Mouse (Mus musculus) neural tube, embryonic 14.5 days (tissue): ENCODE measurements at regions not wholly inside any gene's neighbourhood (a gene's known extent, or its start where the extent isn't known, plus 50 kb on each side); places are given as distances from the start of the nearest gene placed in this dataset.

Source experiments
- ATAC-seq: fragments of 200-750 bp; cut with Nextera tagmentation; 2 replicates; pipeline ENCODE4 v1.8.0; 2017; ENCODE audit warnings: low read depth, mild to moderate bottlenecking, moderate TSS enrichment, moderate library complexity
- H3K27ac ChIP-seq: fragments of 300-500 bp; sonication (generic); 2 replicates; pipeline ENCODE4 v1.5.1; 2014; ENCODE audit warnings: low read depth, mild to moderate bottlenecking, control low read depth, low read length, moderate library complexity, mixed read lengths
- H3K27me3 ChIP-seq: fragments of 300-500 bp; sonication (generic); 2 replicates; pipeline ENCODE4 v1.6.1; 2014; ENCODE audit warnings: low read length; ENCODE audit not compliant: control insufficient read depth, insufficient read depth
- H3K36me3 ChIP-seq: fragments of 300-500 bp; sonication (generic); 2 replicates; pipeline ENCODE4 v1.6.1; 2014; ENCODE audit warnings: low read length, mixed read lengths; ENCODE audit not compliant: control insufficient read depth, insufficient read depth
- H3K4me1 ChIP-seq: fragments of 300-500 bp; sonication (generic); 2 replicates; pipeline ENCODE4 v1.6.1; 2014; ENCODE audit warnings: low read length; ENCODE audit not compliant: control insufficient read depth, insufficient read depth
- H3K4me2 ChIP-seq: fragments of 300-500 bp; sonication (generic); 2 replicates; pipeline ENCODE4 v1.6.1; 2014; ENCODE audit warnings: mild to moderate bottlenecking, low read depth, low read length, control low read depth
- H3K4me3 ChIP-seq: fragments of 300-500 bp; sonication (generic); 2 replicates; pipeline ENCODE4 v1.5.1; 2014; ENCODE audit warnings: low read depth, low read length, control low read depth, mixed read lengths
- H3K9ac ChIP-seq: fragments of 300-500 bp; sonication (generic); replicated peaks from 2 replicates; pipeline ENCODE4 v1.6.1; 2014; ENCODE audit warnings: low read depth, mild to moderate bottlenecking, control low read depth, low read length, mixed read lengths
- H3K9me3 ChIP-seq: fragments of 300-500 bp; sonication (generic); 2 replicates; pipeline ENCODE4 v1.6.1; 2016; ENCODE audit warnings: low read length; ENCODE audit not compliant: control insufficient read depth
- WGBS: fragments of 180-500 bp; shearing (Covaris S2); extraction: QIAGEN DNeasy Blood & Tissue Kit; methylation state at CpG from one replicate; pipeline ENCODE4 v1.1.7; 2014; 5-methylcytosine and 5-hydroxymethylcytosine counted together

- Histone ChIP-seq H3K27ac (no peak overlapping the region), H3K4me1 (no peaks in the 10 kb centered on the region), H3K27me3 (no peaks in the 10 kb centered on the region), H3K36me3 (no peaks in the 10 kb centered on the region), H3K9me3 (no peaks in the 10 kb centered on the region; the same call in 1 of the 2 replicates), H3K4me3 (no peak overlapping the region), H3K9ac (no peak overlapping the region), H3K4me2 (no peak overlapping the region)
- WGBS: 77% methylated on average over 3 of the region's 3 CpGs
- ATAC-seq: no peak
Measured at GRCm38 (mm10) chr12:93207596-93207995, 1358.6 kb upstream of the Sel1l start.

DNA sequence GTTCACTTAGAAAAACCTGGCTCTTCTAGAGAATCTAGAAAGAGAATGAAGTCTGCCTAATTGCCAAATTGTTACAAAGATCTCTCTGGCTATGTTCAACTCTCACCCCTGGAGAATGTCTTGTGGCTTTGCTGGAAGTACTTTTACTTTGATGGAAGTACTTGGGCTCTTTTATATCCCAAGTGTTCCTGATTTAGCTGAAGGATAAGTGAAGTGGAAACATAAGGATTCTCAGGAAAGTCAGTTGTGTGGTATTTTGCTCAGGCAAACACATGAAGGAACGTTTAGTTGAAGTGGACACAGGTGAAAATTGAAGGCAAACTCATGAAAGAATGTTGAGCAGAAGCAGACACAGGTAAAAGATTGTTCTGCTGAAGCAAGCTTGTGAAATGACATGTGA is 1340.0 kb upstream of the Sel1l start:
- no peak for ATAC-seq
- WGBS: 79% methylated on average over 1 of the region's 1 CpGs
- Histone ChIP-seq H3K4me1 (no peaks in the 10 kb centered on the region), H3K27me3 (no peaks in the 10 kb centered on the region), H3K4me2 (no peak overlapping the region), H3K9ac (no peak overlapping the region), H3K36me3 (no peaks in the 10 kb centered on the region), H3K4me3 (no peak overlapping the region), H3K27ac (no peak overlapping the region), H3K9me3 (no peaks in the 10 kb centered on the region)

- no peak for ATAC-seq
Measured at GRCm38 (mm10) chr12:93173744-93174143, 1324.8 kb upstream of the Sel1l start.

DNA sequence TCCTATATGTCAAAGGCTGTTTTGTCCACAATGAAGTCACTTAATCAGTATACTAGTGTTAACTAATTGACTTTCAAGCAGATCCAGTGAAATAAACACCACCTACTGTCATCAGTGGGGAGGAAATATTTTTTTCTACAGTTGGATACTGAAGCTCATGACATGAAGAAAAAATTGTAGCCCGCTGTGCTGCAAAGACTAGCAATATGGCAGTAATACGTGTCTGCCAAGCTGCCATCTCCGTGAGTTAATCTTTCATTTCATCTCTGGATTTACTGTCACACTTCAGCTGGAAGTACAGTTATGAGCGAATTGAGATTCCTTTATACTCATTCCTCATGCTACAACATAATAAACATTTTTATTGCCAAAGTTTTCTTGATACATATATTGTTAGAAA is 1311.3 kb upstream of the Sel1l start:
- ATAC-seq: no peak
- 84% methylated on average over 4 of the region's 4 CpGs for WGBS
- H3K27me3 ChIP-seq: no peaks in the 10 kb centered on the region

More at GRCm38 (mm10) chr12:93173744-93174143, 1324.8 kb upstream of the Sel1l start:
- Histone ChIP-seq H3K4me3 (no peak overlapping the region), H3K36me3 (no peaks in the 10 kb centered on the region), H3K4me2 (no peak overlapping the region), H3K9me3 (no peaks in the 10 kb centered on the region), H3K27me3 (no peaks in the 10 kb centered on the region), H3K4me1 (no peaks in the 10 kb centered on the region), H3K27ac (no peak overlapping the region), H3K9ac (no peak overlapping the region)
- whole genome bisulfite sequencing: 92% methylated on average over 5 of the region's 5 CpGs

DNA sequence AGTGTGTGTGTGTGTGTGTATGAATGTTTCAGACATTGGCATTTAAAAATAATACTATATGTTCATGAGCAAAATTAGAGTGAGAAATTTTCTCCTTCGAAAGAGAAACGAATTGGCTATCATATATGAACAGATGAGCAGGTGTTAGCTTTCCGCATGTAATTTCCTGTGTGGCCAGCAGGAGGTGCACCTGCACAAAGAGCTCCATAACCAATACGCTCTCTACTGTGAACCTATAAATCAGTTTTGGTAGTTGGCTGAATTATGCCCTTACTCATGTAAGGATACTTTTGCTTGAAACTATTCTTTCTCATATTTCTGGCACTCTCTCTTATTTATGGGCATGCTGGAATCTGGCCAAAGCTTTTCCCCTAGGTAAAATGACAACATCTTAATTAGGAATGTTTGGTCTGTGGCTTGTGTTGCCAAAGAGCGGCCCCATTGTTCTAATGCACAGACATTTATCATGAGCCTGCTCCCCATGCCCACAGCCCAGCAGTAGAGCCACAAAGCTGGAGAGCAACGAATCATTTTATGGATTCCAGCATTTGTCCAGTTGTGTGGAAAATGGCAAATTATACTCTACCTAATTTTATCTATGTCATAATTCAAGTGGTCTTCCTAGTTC is 1303.8 kb upstream of the Sel1l start:
- Histone ChIP-seq H3K27ac (no peak overlapping the region), H3K27me3 (no peaks in the 10 kb centered on the region), H3K4me2 (no peak overlapping the region), H3K4me3 (no peak overlapping the region), H3K9ac (no peak overlapping the region), H3K9me3 (no peaks in the 10 kb centered on the region), H3K4me1 (no peaks in the 10 kb centered on the region; the same call in 1 of the 2 replicates), H3K36me3 (no peaks in the 10 kb centered on the region)
- peak; percentile 71; the same call in 1 of the 2 replicates for ATAC-seq
- 39% methylated on average over 6 of the region's 6 CpGs for WGBS

More for the DNA sequence above, 1311.3 kb upstream of the Sel1l start:
- Histone ChIP-seq H3K4me3 (no peak overlapping the region), H3K9ac (no peak overlapping the region), H3K4me1 (no peaks in the 10 kb centered on the region), H3K36me3 (no peaks in the 10 kb centered on the region), H3K9me3 (no peaks in the 10 kb centered on the region), H3K27ac (no peak overlapping the region), H3K4me2 (no peak overlapping the region)

GRCm38 (mm10) chr12:93151530-93151929 is 1302.6 kb upstream of the Sel1l start:
- H3K27me3 ChIP-seq: no peaks in the 10 kb centered on the region
- H3K4me2 ChIP-seq: no peak overlapping the region; the same call in 1 of the 2 replicates
- no peaks in the 10 kb centered on the region for H3K36me3 ChIP-seq
- no peaks in the 10 kb centered on the region; the same call in 1 of the 2 replicates for H3K4me1 ChIP-seq
- peak; percentile 51; the same call in 1 of the 2 replicates for ATAC-seq
- no peaks in the 10 kb centered on the region for H3K9me3 ChIP-seq
- H3K9ac ChIP-seq: no peak overlapping the region
- 60% methylated on average over 7 of the region's 7 CpGs for WGBS
- H3K4me3 ChIP-seq: no peak overlapping the region
- no peak overlapping the region; the same call in 1 of the 2 replicates for H3K27ac ChIP-seq

GRCm38 (mm10) chr12:93142265-93142664 is 1293.3 kb upstream of the Sel1l start:
- Histone ChIP-seq H3K27ac (no peak overlapping the region), H3K4me1 (no peaks in the 10 kb centered on the region), H3K9me3 (no peaks in the 10 kb centered on the region), H3K4me2 (no peak overlapping the region), H3K9ac (no peak overlapping the region), H3K27me3 (no peaks in the 10 kb centered on the region), H3K4me3 (no peak overlapping the region), H3K36me3 (no peaks in the 10 kb centered on the region)
- 49% methylated on average over 3 of the region's 3 CpGs for WGBS
- ATAC-seq: no peak

DNA sequence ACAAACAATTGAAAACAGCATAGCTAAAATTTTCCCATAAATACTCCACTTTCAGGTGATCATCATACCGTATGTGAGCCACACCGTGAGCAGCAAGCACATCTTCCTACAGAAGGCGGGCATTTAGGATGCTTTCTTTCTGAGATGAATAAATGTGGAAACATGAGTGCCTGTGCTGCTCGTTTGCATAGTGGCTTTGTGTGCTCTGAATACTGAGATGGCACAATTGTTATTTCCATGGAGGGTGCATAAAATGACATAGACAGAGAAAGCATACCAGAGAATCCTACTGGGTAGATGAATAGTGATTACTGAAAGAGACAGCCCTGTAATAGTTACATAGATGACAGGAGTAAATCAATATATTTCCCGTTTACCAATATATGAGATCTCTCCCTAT is 1287.4 kb upstream of the Sel1l start:
- no peak for ATAC-seq
- H3K9me3 ChIP-seq: no peaks in the 10 kb centered on the region
- 63% methylated on average over 5 of the region's 5 CpGs for WGBS
- H3K36me3 ChIP-seq: no peaks in the 10 kb centered on the region
- no peak overlapping the region for H3K9ac ChIP-seq
- no peak overlapping the region for H3K4me3 ChIP-seq
- no peaks in the 10 kb centered on the region for H3K4me1 ChIP-seq
- no peaks in the 10 kb centered on the region for H3K27me3 ChIP-seq
- no peak overlapping the region for H3K4me2 ChIP-seq
- no peak overlapping the region for H3K27ac ChIP-seq

DNA sequence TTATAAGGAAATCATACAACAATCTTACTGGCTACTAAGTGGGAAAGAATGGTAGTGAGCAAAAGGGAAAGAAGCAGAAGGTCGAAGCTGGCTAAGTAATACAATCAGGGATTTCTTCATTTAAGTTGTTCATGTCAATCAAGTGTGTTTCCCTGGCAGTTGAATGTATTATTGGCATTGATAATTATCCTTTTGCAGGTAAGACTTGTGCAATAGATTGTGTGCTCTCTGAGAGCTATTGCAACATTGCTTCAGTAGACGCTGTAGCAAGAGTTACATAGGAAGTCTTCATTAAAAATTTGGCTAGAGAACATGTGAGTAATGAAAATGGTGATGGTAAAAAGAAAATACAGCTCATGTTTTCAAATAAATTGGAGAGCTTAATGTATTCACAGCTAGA is 1273.3 kb upstream of the Sel1l start:
- 98% methylated on average over 2 of the region's 2 CpGs for WGBS
- no peak for ATAC-seq
- H3K4me3 ChIP-seq: no peak overlapping the region
- H3K4me1 ChIP-seq: no peaks in the 10 kb centered on the region
- H3K9ac ChIP-seq: no peak overlapping the region
- H3K9me3 ChIP-seq: no peaks in the 10 kb centered on the region
- no peaks in the 10 kb centered on the region for H3K36me3 ChIP-seq
- H3K27me3 ChIP-seq: no peaks in the 10 kb centered on the region
- H3K4me2 ChIP-seq: no peak overlapping the region
- H3K27ac ChIP-seq: no peak overlapping the region
